Mouse (Mus musculus) stomach, postnatal 0 days (tissue): ENCODE results near the gene Cc2d2a. TPM values are rescaled to one million over a fixed set of nuclear protein-coding genes. Genes with fewer than 3 reads are reported as not detected.

ENCODE experiments used
- ATAC-seq: fragments of 200-750 bp; cut with Nextera tagmentation; 2 replicates; pipeline ENCODE4 v1.8.0; 2017; ENCODE audit not compliant: low FRiP score, low TSS enrichment
- DNase-seq: peaks from one replicate; pipeline ENCODE4 v3.0.0-alpha.2; 2016; ENCODE audit warnings: low spot score
- H3K27ac ChIP-seq: fragments of 300-500 bp; sonication (generic); replicated peaks from 2 replicates; pipeline ENCODE4 v1.5.1; 2014; ENCODE audit warnings: mild to moderate bottlenecking, control low read depth
- H3K27me3 ChIP-seq: fragments of 300-500 bp; sonication (generic); 2 replicates; pipeline ENCODE4 v1.6.1; 2014; ENCODE audit warnings: low read length; ENCODE audit not compliant: control insufficient read depth, insufficient read depth
- H3K36me3 ChIP-seq: fragments of 300-500 bp; sonication (generic); 2 replicates; pipeline ENCODE4 v1.6.1; 2014; ENCODE audit warnings: low read length, mixed read lengths; ENCODE audit not compliant: control insufficient read depth, insufficient read depth
- H3K4me1 ChIP-seq: fragments of 300-500 bp; sonication (generic); replicated peaks from 2 replicates; pipeline ENCODE4 v1.6.1; 2014; ENCODE audit warnings: antibody characterized with exemption; ENCODE audit not compliant: control insufficient read depth, insufficient read depth
- H3K4me2 ChIP-seq: fragments of 300-500 bp; sonication (generic); replicated peaks from 2 replicates; pipeline ENCODE4 v1.6.1; 2014; ENCODE audit warnings: low read depth, mild to moderate bottlenecking, control low read depth, moderate library complexity
- H3K4me3 ChIP-seq: fragments of 300-500 bp; sonication (generic); 2 replicates; pipeline ENCODE4 v1.5.1; 2014; ENCODE audit warnings: low read depth, low read length, control low read depth
- H3K9ac ChIP-seq: fragments of 300-500 bp; sonication (generic); 2 replicates; pipeline ENCODE4 v1.6.1; 2014; ENCODE audit warnings: mild to moderate bottlenecking, low read length, control low read depth, mixed read lengths
- H3K9me3 ChIP-seq: fragments of 300-500 bp; sonication (generic); 2 replicates; pipeline ENCODE4 v1.6.1; 2016; ENCODE audit warnings: low read length; ENCODE audit not compliant: control insufficient read depth
- CTCF ChIP-seq: IDR thresholded peaks from 2 replicates; pipeline ENCODE4 v1.5.1; 2016; ENCODE audit warnings: antibody characterized with exemption, low read depth, mild to moderate bottlenecking, moderate library complexity
- EP300 ChIP-seq: optimal IDR thresholded peaks from 2 replicates; pipeline ENCODE3; 2016; ENCODE audit warnings: antibody characterized with exemption
- WGBS: fragments of 180-500 bp; shearing (Covaris S2); extraction: QIAGEN DNeasy Blood & Tissue Kit; methylation state at CpG from one replicate; pipeline ENCODE4 v1.1.7; 2014; 5-methylcytosine and 5-hydroxymethylcytosine counted together
- polyA plus RNA-seq: library from polyadenylated mRNA; unstranded; fragments of >200 nt; fragmentation: Nextera tagmentation; extraction: Ambion mirVana; gene quantifications from 2 replicates; pipeline ENCODE4 v1.2.1, GENCODE M21; 2015

Cc2d2a gene
- polyA plus RNA-seq, 1 experiment from 2014 or later: 5.5 TPM

DNA sequence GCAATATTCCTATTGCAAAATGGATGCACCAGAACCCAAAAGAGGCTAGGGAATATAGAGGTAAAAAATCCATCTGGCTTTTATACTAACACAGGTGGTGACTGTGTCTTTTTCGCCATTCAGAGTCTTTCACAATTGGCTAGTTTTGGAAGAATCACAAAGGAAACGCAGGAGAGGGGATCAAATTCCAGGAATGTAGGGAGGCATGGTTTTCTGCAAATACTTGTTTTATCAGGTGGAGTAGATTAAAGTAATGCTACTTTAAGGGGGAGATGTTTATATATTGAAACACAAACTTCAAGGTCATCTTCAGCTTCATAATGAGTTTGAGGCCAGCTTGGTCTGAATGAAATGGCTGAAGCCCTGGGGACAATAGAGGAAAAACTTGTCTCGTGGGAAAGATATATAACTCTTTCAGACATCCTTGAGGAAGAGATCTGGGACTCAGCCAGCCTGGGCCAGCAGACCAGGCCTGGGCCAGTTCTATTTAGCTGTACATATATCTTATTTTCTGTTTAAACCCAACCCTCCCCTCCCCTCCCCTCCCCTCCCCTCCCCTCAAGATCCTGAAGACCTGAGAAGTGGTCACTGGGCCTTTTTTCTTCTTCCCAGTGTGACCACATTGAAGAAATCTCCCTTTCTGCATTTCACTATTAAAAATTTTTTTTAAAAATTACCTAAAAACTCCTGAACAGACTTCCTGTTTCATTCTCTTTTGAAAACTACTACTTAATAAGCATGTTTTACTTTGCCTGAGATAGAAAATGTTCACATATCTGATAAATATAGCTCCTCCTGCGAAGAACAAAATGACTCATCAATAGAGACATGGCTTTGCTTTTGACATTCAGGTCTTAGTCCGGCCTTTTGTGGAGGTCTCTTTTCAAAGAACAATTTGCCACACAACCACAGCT, 59.6 kb downstream of the Cc2d2a start:
- Histone ChIP-seq H3K4me1 (no peaks in the 10 kb centered on the region), H3K27ac (no peak overlapping the region), H3K36me3 (peaks cover 8% of the 10 kb centered on the region; the same call in 1 of the 2 replicates), H3K9ac (no peak overlapping the region), H3K4me3 (no peak overlapping the region), H3K4me2 (no peak overlapping the region), H3K27me3 (no peaks in the 10 kb centered on the region), H3K9me3 (no peaks in the 10 kb centered on the region)
- WGBS: 57% methylated on average over 5 of the region's 5 CpGs
- DNase-seq (no peak), ATAC-seq (no peak)
- no peak for TF ChIP-seq EP300
- TF ChIP-seq CTCF: no peak

DNA sequence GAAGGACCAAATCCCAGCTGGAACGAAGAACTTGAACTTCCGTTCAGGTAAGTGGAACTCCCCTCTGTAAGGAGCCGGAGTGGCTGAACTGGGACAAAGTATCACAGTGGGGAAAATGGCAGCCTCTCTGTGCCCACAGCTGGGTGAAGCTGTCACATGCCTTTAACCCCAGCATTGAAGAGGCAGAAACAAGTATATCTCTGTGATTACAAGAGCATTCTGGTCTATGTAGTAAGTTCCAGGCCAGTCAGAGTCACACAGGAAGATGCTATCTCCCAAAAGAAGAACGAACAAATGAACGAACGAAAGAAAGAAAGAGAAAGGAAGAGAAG, 60.3 kb downstream of the Cc2d2a start:
- no peak for TF ChIP-seq EP300
- no peak for TF ChIP-seq CTCF
- H3K36me3 ChIP-seq: peaks cover 6% of the 10 kb centered on the region; the same call in 1 of the 2 replicates
- H3K9ac ChIP-seq: no peak overlapping the region
- H3K9me3 ChIP-seq: no peaks in the 10 kb centered on the region
- H3K4me1 ChIP-seq: no peaks in the 10 kb centered on the region
- ATAC-seq: no peak
- H3K27me3 ChIP-seq: no peaks in the 10 kb centered on the region
- DNase-seq: no peak
- H3K4me3 ChIP-seq: no peak overlapping the region
- no peak overlapping the region for H3K27ac ChIP-seq
- no peak overlapping the region for H3K4me2 ChIP-seq
- 95% methylated on average over 6 of the region's 6 CpGs for WGBS

DNA sequence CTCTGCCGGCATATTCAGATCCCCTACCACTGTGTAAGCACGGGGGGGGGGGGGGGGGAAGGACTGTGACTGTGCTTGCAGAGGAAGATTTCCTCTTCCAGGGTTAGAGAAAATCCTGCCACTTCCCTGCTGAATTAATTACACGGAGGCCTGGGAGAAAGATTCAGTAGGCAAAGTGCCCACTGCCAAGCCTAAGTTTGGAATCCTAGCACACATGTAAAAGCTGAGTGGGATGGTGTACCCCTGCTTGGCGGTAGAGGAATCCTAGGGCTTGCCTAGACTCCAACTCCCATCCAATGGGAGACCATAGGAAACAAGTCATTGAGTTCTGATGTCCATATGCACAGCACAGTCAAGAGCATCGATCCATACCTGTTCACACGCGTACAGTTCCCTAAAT, 61.7 kb downstream of the Cc2d2a start:
- DNase-seq: no peak
- H3K4me1 ChIP-seq: no peaks in the 10 kb centered on the region
- TF ChIP-seq EP300 (no peak), CTCF (no peak)
- H3K9ac ChIP-seq: no peak overlapping the region
- no peaks in the 10 kb centered on the region for H3K9me3 ChIP-seq
- peaks cover 3% of the 10 kb centered on the region; the same call in 1 of the 2 replicates for H3K36me3 ChIP-seq
- H3K4me3 ChIP-seq: no peak overlapping the region
- no peaks in the 10 kb centered on the region for H3K27me3 ChIP-seq
- WGBS: 85% methylated on average over 7 of the region's 7 CpGs
- no peak overlapping the region for H3K4me2 ChIP-seq
- ATAC-seq: no peak
- no peak overlapping the region for H3K27ac ChIP-seq

DNA sequence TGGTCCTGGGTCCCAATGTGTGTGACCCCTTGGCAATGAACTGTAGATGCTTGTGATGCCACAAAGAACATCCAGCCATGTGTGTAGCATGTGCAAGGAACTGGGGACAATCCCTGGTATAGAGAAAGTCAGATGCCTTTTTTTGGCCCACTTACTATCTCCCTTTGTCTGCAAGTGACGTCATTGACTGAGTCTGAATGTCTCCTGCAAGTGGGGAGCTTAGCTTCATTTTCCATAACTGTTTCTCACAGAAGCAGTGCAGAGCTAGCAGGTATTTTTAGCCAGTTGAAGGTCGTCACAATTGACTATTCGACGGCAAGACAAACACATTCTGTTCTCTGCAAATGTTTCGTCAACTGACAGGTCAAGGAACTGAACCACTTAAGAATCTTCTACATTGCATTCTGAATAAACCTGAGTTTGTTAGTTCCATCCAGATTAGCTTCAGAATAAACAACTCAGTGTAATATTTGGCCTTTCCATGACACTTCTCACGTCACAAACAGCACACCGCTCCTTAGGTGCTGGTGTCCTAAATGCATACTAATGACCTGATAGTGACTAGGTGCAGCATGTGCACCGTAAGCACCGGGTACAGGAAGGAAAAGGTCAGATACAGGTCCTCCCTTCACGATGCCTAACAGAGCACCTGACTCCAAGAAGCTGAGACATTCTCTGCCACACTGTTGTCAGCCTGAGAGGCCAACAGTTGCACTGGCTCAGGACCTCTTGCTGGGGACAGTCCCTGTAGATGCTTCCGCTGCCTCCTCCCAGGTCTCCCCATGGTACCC, 66.4 kb downstream of the Cc2d2a start:
- TF ChIP-seq EP300: no peak
- no peak for TF ChIP-seq CTCF
- no peak overlapping the region for H3K9ac ChIP-seq
- WGBS: 70% methylated on average over 11 of the region's 11 CpGs
- H3K4me2 ChIP-seq: no peak overlapping the region
- H3K27me3 ChIP-seq: no peaks in the 10 kb centered on the region
- H3K36me3 ChIP-seq: peaks cover 3% of the 10 kb centered on the region; the same call in 1 of the 2 replicates
- no peak overlapping the region for H3K4me3 ChIP-seq
- no peak for ATAC-seq
- no peak for DNase-seq
- H3K27ac ChIP-seq: no peak overlapping the region
- H3K9me3 ChIP-seq: no peaks in the 10 kb centered on the region
- H3K4me1 ChIP-seq: no peaks in the 10 kb centered on the region

DNA sequence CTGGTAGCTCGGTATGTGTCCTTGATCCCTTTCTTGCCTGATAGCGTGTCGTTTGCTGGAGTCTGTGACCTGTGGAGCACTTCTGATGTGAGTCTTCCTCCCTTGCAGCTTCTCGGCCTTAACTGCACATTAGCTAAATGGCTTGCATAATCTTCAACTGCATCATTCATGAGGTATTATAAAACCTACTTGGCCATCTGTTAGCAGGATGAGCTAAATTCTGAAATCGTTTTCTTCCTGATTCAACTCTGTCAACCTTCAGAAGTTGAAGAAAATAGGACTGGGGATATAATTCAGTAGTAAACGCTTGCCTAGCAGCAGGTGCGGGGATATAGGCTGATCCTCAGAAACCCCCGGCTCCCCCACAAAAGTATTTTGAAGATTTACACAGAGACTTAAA, 70.2 kb downstream of the Cc2d2a start:
- Histone ChIP-seq H3K4me1 (no peaks in the 10 kb centered on the region), H3K9me3 (no peaks in the 10 kb centered on the region), H3K27ac (no peak overlapping the region), H3K27me3 (no peaks in the 10 kb centered on the region), H3K9ac (no peak overlapping the region), H3K4me3 (no peak overlapping the region), H3K4me2 (no peak overlapping the region), H3K36me3 (peaks cover 6% of the 10 kb centered on the region; the same call in 1 of the 2 replicates)
- no peak for TF ChIP-seq CTCF
- TF ChIP-seq EP300: no peak
- 84% methylated on average over 8 of the region's 8 CpGs for WGBS
- DNase-seq: no peak
- ATAC-seq: no peak
